Mouse (Mus musculus): ENCODE measurements around the gene Agrn.

GRCm38 (mm10) chr4:156216196-156216595 lies 18.9 kb upstream of the Agrn start:
- TF ChIP-seq POLR2A (IDR thresholded peaks at IDR 0.05; ENCODE audit: insufficient read depth, low read depth, low read length) (no peak), CTCF (IDR thresholded peaks at IDR 0.05; ENCODE audit: insufficient read depth, low read depth, low read length) (no peak)

All from olfactory bulb, adult 2 months (tissue).